Comparison of ENCODE assay signal across 17 mouse cellular contexts in the genomic region with DNA sequence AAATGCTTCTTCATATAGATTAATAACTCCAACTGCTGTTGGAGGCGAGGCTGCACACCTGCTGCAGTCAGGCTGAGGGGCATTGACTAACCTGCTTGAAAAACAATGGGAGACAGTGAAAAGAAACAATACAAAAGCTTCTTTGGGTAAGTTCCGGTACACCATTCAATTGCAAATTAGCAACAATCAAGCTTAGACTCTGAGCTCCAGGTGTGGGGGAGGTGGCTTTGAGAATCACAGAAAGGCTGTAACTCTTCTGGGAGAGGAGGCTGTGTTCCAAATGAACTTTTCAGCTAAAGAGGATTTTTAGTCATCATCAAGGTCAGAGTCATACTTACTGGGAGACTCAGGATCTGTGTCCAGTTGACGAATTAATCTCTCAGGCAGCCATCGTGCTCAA. TPM values are rescaled to one million over a fixed set of nuclear protein-coding genes. Genes with fewer than 3 reads are reported as not detected.
"Had no signal": no experiment of that assay in that cellular context is flagged by ENCODE, and none has a peak within 500 bp of the region (broad histone marks: within the 10 kb centered on the region; RNA-seq: fewer than 3 reads in every experiment).

No protein-coding gene starts in this region.

- H3K36me3 ChIP-seq: neural tube, embryonic 12.5 days; neural tube, embryonic 13.5 days; neural tube, embryonic 15.5 days; stomach, embryonic 15.5 days had no signal

- DNase-seq: retina, postnatal 1 day; right cerebral cortex, adult 18-20 months; right cerebral cortex, postnatal 14 days; right cerebral cortex, postnatal 25 days; right cerebral cortex, postnatal 4 days; spleen, adult 18-20 months; thymus, adult 18-20 months; thymus, adult 2 months; thymus, postnatal 25 days; thymus, postnatal 36 days; thymus, postnatal 4 days had no signal

- H3K4me3 ChIP-seq: neural tube, embryonic 12.5 days; neural tube, embryonic 13.5 days; neural tube, embryonic 15.5 days; stomach, embryonic 15.5 days had no signal

- H3K27ac ChIP-seq: neural tube, embryonic 12.5 days; neural tube, embryonic 13.5 days; neural tube, embryonic 15.5 days; stomach, embryonic 15.5 days; stomach, postnatal 0 days had no signal

- H3K9ac ChIP-seq: neural tube, embryonic 12.5 days; neural tube, embryonic 13.5 days; neural tube, embryonic 15.5 days; stomach, embryonic 15.5 days had no signal

- H3K4me1 ChIP-seq: neural tube, embryonic 12.5 days; neural tube, embryonic 13.5 days; neural tube, embryonic 15.5 days; stomach, embryonic 15.5 days had no signal

- H3K9me3 ChIP-seq: neural tube, embryonic 15.5 days; stomach, embryonic 15.5 days had no signal

RNA-seq across cellular contexts. Expression of gene Olfr916, which starts 27.3 kb away (rescaled TPM):
- total RNA-seq: neutrophil, adult 5-6 weeks had no signal

RNA-seq across cellular contexts. Expression of gene Olfr914, which starts 27.5 kb away (rescaled TPM):
- total RNA-seq: neutrophil, adult 5-6 weeks had no signal

RNA-seq across cellular contexts. Expression of gene Olfr917, which starts 33.2 kb away (rescaled TPM):
- total RNA-seq: neutrophil, adult 5-6 weeks had no signal

RNA-seq across cellular contexts. Expression of gene Olfr913, which starts 39.8 kb away (rescaled TPM):
- total RNA-seq: neutrophil, adult 5-6 weeks had no signal

RNA-seq across cellular contexts. Expression of gene Olfr918, which starts 42.0 kb away (rescaled TPM):
- total RNA-seq: neutrophil, adult 5-6 weeks had no signal
